Mouse (Mus musculus): ENCODE measurements around the gene Gm43302. TPM values are rescaled to one million over a fixed set of nuclear protein-coding genes. Genes with fewer than 3 reads are reported as not detected.
"Not testable (repeated sequence)": the region's sequence is repeated elsewhere in the genome, so short reads cannot be mapped to it uniquely, and the experiment has no call there.

Gene Gm43302
- polyA plus RNA-seq, 1 experiment, result not detected

DNA sequence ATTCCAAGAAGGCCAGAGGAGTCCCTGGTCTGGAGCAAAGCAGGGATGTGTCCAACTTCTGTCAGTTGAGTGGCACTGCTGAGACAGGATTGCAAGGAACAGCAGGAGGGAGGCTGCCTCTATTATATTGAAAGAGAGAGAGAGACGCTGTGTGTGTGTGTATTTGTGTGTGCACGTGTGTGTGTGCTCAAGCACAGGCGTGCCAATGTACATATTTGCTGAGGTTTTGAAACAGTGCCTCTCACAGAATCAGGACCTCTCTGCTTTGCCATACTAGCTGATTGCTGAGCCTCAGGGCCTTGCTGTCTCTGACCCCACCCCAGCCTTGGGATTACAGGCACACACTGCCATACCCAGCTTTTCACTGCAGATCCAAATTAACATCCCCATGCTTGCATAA is 2.3 kb upstream of the Gm43302 start:
- no peak overlapping the region for H3K27ac ChIP-seq (ENCODE audit: insufficient read depth, low read depth, low read length)
- peaks cover 7% of the 10 kb centered on the region for H3K4me1 ChIP-seq (ENCODE audit: control insufficient read depth, insufficient read depth, low read length)
- TF ChIP-seq POLR2A (IDR thresholded peaks at IDR 0.05; ENCODE audit: borderline replicate concordance, low read depth, low read length) (no peak), CTCF (IDR thresholded peaks at IDR 0.05; ENCODE audit: low read depth, low read length) (no peak)
- no peak overlapping the region for H3K4me3 ChIP-seq (ENCODE audit: insufficient read depth, low read length)

DNA sequence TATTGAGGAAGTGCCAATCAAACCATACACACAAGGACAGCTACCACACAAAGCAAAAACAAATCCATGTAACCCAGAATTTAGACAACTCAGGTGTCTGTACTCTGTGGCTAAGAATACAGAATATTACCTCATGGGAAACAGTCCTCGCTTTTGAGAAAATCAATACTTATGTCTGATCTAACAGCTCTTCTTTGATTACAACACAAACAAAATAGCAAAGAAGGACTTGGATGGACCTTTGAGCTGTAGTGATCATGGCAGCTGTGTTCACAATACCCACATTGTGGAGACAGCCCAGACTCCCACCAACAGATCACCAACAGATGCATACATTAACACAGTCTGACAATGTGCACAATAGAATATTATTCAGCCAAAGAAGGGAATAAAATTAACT is 1.0 kb downstream of the Gm43302 start:
- H3K27ac ChIP-seq (ENCODE audit: insufficient read depth, low read depth, low read length), result no peak overlapping the region

DNA sequence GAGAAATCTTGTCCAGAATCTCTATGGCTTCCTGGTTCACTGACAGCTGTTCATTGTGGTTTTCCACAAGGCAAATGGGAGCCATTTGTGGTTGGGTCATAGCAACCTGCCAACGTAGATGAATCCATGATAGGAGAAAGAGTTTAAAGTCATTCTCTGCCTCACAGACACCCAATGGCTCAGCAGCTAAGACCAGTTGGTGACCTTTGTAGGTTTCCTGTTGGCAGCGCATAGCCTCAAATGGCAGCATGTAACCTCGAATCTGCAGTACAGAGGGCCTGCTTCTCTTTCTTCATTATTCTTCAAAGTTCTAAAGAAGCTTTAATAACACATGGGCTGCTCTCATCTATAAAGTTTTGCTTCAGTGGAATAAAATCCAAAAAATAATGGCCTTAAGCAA is 2.6 kb downstream of the Gm43302 start:
- H3K4me3 ChIP-seq (ENCODE audit: insufficient read depth, low read length); H3K4me1 ChIP-seq (ENCODE audit: control insufficient read depth, insufficient read depth, low read length); H3K27ac ChIP-seq (ENCODE audit: insufficient read depth, low read depth, low read length): not testable (repeated sequence)

More for the DNA sequence above, 1.0 kb downstream of the Gm43302 start:
- TF ChIP-seq POLR2A (IDR thresholded peaks at IDR 0.05; ENCODE audit: borderline replicate concordance, low read depth, low read length) (no peak), CTCF (IDR thresholded peaks at IDR 0.05; ENCODE audit: low read depth, low read length) (no peak)
- H3K4me3 ChIP-seq (ENCODE audit: insufficient read depth, low read length), result no peak overlapping the region
- H3K4me1 ChIP-seq (ENCODE audit: control insufficient read depth, insufficient read depth, low read length), result peaks cover 7% of the 10 kb centered on the region

DNA sequence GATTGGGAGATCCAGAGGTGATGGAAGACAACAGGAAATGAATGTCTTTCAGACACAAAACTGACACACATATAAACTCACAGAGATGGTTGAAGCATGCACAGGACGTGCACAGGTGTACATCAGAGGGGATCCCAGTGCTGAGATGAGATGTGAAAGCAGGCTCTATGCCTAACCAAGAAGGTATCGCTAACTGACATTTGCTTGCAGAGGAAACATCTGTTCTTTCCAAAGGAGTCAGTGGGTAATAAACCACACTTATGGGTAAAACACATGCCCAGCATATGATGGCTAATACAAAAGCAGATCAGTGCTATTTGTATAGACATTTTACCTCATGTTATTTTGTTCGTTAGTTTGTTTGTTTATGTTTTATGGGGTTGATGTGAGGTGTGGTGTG is 32.8 kb downstream of the Gm43302 start:
- not testable (repeated sequence) for H3K4me1 ChIP-seq (ENCODE audit: control insufficient read depth, insufficient read depth, low read length); H3K4me3 ChIP-seq (ENCODE audit: insufficient read depth, low read length); H3K27ac ChIP-seq (ENCODE audit: insufficient read depth, low read depth, low read length)

DNA sequence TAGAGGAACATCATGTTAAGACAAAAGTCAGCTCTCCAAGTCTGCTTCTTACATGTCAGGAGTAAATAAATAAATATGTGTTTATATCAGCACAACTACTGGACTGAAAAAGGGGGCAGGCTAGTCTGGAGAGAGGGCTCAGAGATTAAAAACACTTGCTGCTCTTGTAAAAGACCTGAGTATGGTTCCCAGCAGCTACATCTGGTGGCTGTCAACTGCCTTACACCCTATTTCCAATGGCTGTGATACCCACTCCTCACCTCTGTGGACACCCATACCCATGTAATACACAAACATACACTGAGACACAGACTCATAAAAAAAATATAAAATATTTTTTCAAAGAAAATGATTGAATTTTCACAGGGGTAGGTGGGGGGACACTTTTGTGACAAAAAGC is 41.0 kb downstream of the Gm43302 start:
- TF ChIP-seq CTCF (IDR thresholded peaks at IDR 0.05; ENCODE audit: low read depth, low read length) (no peak), POLR2A (IDR thresholded peaks at IDR 0.05; ENCODE audit: borderline replicate concordance, low read depth, low read length) (no peak)
- Histone ChIP-seq H3K27ac (ENCODE audit: insufficient read depth, low read depth, low read length) (no peak overlapping the region), H3K4me3 (ENCODE audit: insufficient read depth, low read length) (no peak overlapping the region), H3K4me1 (ENCODE audit: control insufficient read depth, insufficient read depth, low read length) (no peaks in the 10 kb centered on the region)

DNA sequence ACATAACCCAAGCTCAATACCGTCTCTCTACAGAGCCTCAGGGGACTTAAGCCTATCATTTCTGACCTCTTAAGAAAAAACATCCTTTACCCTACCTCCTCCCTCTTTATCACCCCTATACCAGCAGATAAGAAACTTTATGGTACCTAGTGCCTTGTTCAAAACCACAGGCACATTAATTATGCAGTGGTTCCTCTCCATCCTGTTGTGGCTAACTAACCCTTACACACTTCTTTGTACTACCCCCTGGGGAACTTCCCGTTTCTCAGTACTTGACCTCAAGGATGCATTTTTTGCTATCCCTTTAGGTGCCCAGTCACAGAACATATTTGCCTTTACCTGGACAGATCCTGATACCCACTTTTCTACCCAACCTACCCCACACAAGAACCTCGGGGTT is 48.8 kb downstream of the Gm43302 start:
- H3K4me3 ChIP-seq (ENCODE audit: insufficient read depth, low read length); H3K4me1 ChIP-seq (ENCODE audit: control insufficient read depth, insufficient read depth, low read length); H3K27ac ChIP-seq (ENCODE audit: insufficient read depth, low read depth, low read length): not testable (repeated sequence)

DNA sequence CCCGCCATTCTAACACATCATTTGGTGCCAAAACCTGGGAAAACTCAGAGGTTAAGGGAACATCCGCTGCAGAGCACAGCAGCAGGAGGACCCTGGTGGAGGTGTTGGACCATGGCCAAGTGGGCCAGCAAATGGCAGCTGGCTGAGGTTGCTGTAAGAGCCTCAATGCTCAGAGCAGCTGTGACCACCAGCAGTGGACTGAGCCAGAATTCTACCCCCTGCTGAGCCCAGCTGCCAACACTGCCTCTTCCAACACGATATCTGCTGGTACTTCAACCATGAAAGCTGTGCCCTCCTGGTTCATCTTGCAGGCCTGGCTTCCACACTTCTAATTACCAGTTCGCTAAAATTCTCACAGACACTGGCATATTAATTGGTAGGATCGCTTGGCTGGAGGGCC is 52.5 kb downstream of the Gm43302 start:
- not testable (repeated sequence) for H3K27ac ChIP-seq (ENCODE audit: insufficient read depth, low read depth, low read length); H3K4me1 ChIP-seq (ENCODE audit: control insufficient read depth, insufficient read depth, low read length); H3K4me3 ChIP-seq (ENCODE audit: insufficient read depth, low read length)

DNA sequence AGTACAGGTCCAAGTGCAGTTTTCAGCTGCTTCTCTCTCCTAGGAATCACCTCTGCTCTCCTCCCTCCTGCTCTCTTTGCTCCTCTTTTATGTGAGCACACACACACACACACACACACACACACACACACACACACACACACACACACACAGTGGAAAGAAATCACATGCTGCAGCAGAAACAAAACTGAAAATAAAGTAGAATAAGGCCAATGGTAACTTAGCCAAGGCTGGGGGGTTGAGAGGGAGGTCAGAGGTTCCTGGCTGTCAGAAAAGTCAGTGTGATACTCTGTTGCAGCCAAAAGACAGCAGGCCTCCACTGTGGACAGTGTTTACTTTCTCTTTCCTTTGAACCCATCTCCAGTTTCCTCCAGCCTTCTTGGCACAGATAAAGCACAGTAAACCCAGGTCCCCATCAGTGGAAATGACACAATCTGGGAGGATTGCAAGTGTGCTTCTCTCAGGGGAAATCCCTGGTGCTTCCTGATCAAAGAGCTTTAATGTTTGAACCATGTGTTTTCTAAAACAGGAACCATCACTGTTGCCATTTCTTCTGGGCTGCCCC is 53.9 kb downstream of the Gm43302 start, which contains the start of gene Gbp10:
Gbp10 (minus strand) TSS at position 51 of the 565 bp plus-strand sequence.
- not testable (repeated sequence) for H3K27ac ChIP-seq (ENCODE audit: insufficient read depth, low read depth, low read length); H3K4me3 ChIP-seq (ENCODE audit: insufficient read depth, low read length); H3K4me1 ChIP-seq (ENCODE audit: control insufficient read depth, insufficient read depth, low read length)

DNA sequence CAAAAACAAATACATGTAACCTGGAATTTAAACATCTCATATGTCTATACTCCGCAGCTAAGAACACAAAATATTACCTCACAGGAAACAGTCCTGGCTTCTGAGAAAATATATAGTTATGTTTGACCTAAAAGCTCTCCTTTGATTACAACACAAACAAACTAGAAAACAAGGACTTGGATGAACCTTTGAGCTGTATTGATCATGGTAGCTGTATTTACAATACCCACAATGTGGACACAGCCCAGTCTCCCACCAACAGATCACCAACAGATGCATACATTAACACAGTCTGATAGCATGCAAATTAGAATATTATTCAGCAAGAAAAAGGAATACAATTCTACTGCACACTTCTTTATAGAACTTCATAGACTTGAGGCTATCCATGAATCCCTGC is 55.1 kb downstream of the Gm43302 start:
- H3K4me1 ChIP-seq (ENCODE audit: control insufficient read depth, insufficient read depth, low read length); H3K27ac ChIP-seq (ENCODE audit: insufficient read depth, low read depth, low read length); H3K4me3 ChIP-seq (ENCODE audit: insufficient read depth, low read length): not testable (repeated sequence)

DNA sequence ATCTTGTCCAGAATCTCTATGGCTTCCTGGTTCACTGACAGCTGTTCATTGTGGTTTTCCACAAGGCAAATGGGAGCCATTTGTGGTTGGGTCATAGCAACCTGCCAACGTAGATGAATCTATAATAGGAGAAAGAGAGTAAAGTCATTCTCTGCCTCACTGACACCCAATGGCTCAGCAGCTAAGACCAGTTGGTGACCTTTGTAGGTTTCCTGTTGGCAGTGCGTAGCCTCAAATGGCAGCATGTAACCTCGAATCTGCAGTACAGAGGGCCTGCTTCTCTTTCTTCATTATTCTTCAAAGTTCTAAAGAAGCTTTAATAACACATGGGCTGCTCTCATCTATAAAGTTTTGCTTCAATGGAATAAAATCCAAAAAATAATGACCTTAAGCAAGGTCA is 57.5 kb downstream of the Gm43302 start:
- not testable (repeated sequence) for H3K4me3 ChIP-seq (ENCODE audit: insufficient read depth, low read length); H3K4me1 ChIP-seq (ENCODE audit: control insufficient read depth, insufficient read depth, low read length); H3K27ac ChIP-seq (ENCODE audit: insufficient read depth, low read depth, low read length)

DNA sequence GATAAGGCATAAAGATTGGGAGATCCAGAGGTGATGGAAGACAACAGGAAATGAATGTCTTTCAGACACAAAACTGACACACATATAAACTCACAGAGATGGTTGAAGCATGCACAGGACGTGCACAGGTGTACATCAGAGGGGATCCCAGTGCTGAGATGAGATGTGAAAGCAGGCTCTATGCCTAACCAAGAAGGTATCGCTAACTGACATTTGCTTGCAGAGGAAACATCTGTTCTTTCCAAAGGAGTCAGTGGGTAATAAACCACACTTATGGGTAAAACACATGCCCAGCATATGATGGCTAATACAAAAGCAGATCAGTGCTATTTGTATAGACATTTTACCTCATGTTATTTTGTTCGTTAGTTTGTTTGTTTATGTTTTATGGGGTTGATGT is 84.5 kb downstream of the Gm43302 start:
- H3K27ac ChIP-seq (ENCODE audit: insufficient read depth, low read depth, low read length); H3K4me3 ChIP-seq (ENCODE audit: insufficient read depth, low read length); H3K4me1 ChIP-seq (ENCODE audit: control insufficient read depth, insufficient read depth, low read length): not testable (repeated sequence)

DNA sequence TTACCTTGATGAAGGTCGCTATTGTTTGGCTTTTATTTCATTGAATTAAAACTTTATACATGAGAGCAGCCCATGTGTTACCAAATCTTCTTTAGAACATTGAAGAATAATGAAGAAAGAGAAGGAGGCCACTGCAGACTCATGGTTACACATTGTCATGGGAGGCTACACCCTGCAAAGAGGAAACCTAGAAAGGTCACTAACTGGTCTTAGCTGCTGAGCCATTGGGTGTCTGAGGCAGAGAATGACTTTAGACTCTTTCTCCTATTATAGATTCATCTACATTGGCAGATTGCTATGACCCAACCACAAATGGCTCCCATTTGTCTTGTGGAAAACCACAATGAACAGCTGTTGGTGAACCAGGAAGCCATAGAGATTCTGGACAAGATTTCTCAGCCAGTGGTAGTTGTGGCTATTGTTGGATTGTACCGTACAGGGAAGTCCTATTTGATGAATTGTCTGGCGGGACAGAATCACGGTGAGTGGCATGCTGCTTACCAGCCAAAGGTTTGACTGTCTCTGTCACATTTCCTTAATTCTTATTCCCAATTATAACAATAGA is 92.6 kb downstream of the Gm43302 start:
- not testable (repeated sequence) for H3K27ac ChIP-seq (ENCODE audit: insufficient read depth, low read depth, low read length); H3K4me1 ChIP-seq (ENCODE audit: control insufficient read depth, insufficient read depth, low read length); H3K4me3 ChIP-seq (ENCODE audit: insufficient read depth, low read length)

DNA sequence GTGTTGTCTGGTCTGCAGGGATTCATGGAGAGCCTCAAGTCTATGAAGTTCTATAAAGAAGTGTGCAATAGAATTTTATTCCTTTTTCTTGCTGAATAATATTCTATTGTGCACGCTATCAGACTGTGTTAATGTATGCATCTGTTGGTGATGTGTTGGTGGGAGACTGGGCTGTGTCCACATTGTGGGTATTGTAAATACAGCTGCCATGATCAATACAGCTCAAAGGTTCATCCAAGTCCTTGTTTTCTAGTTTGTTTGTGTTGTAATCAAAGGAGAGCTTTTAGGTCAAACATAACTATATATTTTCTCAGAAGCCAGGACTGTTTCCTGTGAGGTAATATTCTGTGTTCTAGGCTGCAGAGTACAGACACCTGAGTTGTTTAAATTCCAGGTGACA is 94.3 kb downstream of the Gm43302 start:
- H3K27ac ChIP-seq (ENCODE audit: insufficient read depth, low read depth, low read length); H3K4me3 ChIP-seq (ENCODE audit: insufficient read depth, low read length); H3K4me1 ChIP-seq (ENCODE audit: control insufficient read depth, insufficient read depth, low read length): not testable (repeated sequence)

DNA sequence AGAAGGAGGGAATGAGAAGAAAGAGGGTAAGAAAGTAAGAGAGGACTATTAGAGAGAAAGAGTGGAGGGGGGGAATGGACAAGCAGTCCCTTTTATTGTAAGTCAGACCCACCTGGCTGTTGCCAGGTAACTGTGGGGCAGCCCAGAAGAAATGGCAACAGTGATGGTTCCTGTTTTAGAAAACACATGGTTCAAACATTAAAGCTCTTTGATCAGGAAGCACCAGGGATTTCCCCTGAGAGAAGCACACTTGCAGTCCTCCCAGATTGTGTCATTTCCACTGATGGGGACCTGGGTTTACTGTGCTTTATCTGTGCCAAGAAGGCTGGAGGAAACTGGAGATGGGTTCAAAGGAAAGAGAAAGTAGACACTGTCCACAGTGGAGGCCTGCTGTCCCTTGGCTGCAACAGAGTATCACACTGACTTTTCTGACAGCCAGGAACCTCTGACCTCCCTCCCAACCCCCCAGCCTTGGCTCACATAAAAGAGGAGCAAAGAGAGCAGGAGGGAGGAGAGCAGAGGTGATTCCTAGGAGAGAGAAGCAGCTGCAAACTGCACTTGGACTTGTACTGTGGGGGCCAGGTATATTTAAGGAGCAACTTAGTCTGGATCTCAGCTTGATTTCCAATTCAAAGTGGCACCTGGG is 95.5 kb downstream of the Gm43302 start:
- H3K4me3 ChIP-seq (ENCODE audit: insufficient read depth, low read length); H3K27ac ChIP-seq (ENCODE audit: insufficient read depth, low read depth, low read length); H3K4me1 ChIP-seq (ENCODE audit: control insufficient read depth, insufficient read depth, low read length): not testable (repeated sequence)

DNA sequence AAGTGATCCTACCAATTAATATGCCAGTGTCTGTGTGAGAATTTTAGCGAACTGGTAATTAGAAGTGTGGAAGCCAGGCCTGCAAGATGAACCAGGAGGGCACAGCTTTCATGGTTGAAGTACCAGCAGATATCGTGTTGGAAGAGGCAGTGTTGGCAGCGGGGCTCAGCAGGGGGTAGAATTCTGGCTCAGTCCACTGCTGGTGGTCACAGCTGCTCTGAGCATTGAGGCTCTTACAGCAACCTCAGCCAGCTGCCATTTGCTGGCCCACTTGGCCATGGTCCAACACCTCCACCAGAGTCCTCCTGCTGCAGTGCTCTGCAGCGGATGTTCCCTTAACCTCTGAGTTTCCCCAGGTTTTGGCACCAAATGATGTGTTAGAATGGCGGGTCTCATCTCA is 97.2 kb downstream of the Gm43302 start:
- not testable (repeated sequence) for H3K4me1 ChIP-seq (ENCODE audit: control insufficient read depth, insufficient read depth, low read length); H3K27ac ChIP-seq (ENCODE audit: insufficient read depth, low read depth, low read length); H3K4me3 ChIP-seq (ENCODE audit: insufficient read depth, low read length)

DNA sequence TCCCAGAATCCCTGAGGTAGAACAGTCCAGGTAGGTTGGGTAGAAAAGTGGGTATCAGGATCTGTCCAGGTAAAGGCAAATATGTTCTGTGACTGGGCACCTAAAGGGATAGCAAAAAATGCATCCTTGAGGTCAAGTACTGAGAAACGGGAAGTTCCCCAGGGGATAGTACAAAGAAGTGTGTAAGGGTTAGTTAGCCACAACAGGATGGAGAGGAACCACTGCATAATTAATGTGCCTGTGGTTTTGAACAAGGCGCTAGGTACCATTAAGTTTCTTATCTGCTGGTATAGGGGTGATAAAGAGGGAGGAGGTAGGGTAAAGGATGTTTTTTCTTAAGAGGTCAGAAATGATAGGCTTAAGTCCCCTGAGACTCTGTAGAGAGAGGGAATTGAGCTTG is 101.0 kb downstream of the Gm43302 start:
- not testable (repeated sequence) for H3K4me1 ChIP-seq (ENCODE audit: control insufficient read depth, insufficient read depth, low read length); H3K27ac ChIP-seq (ENCODE audit: insufficient read depth, low read depth, low read length)

More for the DNA sequence above, 101.0 kb downstream of the Gm43302 start:
- H3K4me3 ChIP-seq (ENCODE audit: insufficient read depth, low read length), result not testable (repeated sequence)
